ENCODE assay signal across 15 mouse cellular contexts in the genomic region with DNA sequence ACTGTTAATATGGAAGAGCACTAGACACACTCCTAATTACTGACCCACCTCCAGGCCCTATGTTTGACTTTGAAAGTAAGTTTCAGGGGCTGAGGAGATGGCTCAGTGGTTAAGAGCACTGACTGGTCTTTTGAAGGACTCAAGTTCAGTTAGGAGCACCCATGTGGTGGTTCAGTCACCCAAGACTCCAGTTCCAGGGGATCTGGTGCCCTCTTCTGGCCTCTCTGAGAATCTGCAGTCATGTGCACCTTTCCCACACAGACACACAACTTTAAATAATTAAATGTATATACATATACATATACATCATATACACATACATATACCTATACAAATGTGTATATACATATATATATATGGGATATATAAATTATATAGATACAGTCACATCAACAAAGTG.
DNase-seq lines count a peak whose midpoint lies in the region; ATAC-seq and TF ChIP-seq lines count a peak whose summit lies in the region.
"Had no signal": no experiment of that assay in that cellular context is flagged by ENCODE, and none has a peak within 500 bp of the region (broad histone marks: within the 10 kb centered on the region; RNA-seq: fewer than 3 reads in every experiment).

No protein-coding gene starts in this region.

- no peak for ATAC-seq in CD4-positive, CD25-positive, alpha-beta regulatory T cell, adult 4 months

- H3K79me2 ChIP-seq in MEL (ENCODE audit: control insufficient read depth, insufficient read depth, low read length, poor library complexity) = no peaks in the 10 kb centered on the region

- TF ChIP-seq RAD21 in MEL (IDR thresholded peaks at IDR 0.05; ENCODE audit: low read depth, low read length) = peak; percentile 33

- peak; percentile 64 for TF ChIP-seq CTCF in layer of hippocampus, adult 2 months (conservative IDR thresholded peaks at IDR 0.05)
- peak; percentile 30 to 45 (median 40); a peak in 5 of 6 replicates for TF ChIP-seq CTCF in MEL (IDR thresholded peaks at IDR 0.05 in 2 of 3, conservative IDR thresholded peaks at IDR 0.05 in 1 of 3; ENCODE audit: control insufficient read depth in 1 of 3, insufficient read depth in 1 of 3, low read depth in 2 of 3, low read length in 3 of 3, poor library complexity in 1 of 3, severe bottlenecking in 1 of 3)

- H3K9me3 ChIP-seq in MEL (replicated peaks; ENCODE audit: insufficient read depth, low read length) = no peaks in the 10 kb centered on the region
- H3K9me3 ChIP-seq: hindbrain, embryonic 15.5 days; kidney, embryonic 15.5 days; liver, embryonic 15.5 days; neural tube, embryonic 15.5 days had no signal

- H3K9ac ChIP-seq in MEL (ENCODE audit: control insufficient read depth, low read depth, low read length, poor library complexity, severe bottlenecking) = no peak overlapping the region
- H3K9ac ChIP-seq: hindbrain, embryonic 15.5 days; kidney, embryonic 15.5 days; liver, embryonic 15.5 days; neural tube, embryonic 15.5 days had no signal

- TF ChIP-seq EP300 in MEL (IDR thresholded peaks at IDR 0.05; ENCODE audit: low read depth in 1 of 2, low read length in 2 of 2) = no peak

- H3K27me3 ChIP-seq in MEL (ENCODE audit: control insufficient read depth in 1 of 2, insufficient read depth in 2 of 2, low read length in 2 of 2) = no peaks in the 10 kb centered on the region
- H3K27me3 ChIP-seq: hindbrain, embryonic 15.5 days; kidney, embryonic 15.5 days; liver, embryonic 15.5 days; neural tube, embryonic 15.5 days had no signal

- H3K27ac ChIP-seq in layer of hippocampus, adult 2 months = no peak overlapping the region
- no peak overlapping the region for H3K27ac ChIP-seq in MEL (ENCODE audit: control insufficient read depth, low read depth, low read length)
- H3K27ac ChIP-seq: hindbrain, embryonic 15.5 days; kidney, embryonic 15.5 days; liver, embryonic 15.5 days; neural tube, embryonic 15.5 days had no signal

- H3K4me1 ChIP-seq in MEL (ENCODE audit: control insufficient read depth in 1 of 2, insufficient read depth in 2 of 2, low read length in 2 of 2) = no peaks in the 10 kb centered on the region
- H3K4me1 ChIP-seq: liver, embryonic 15.5 days had no signal

- no peak for DNase-seq in layer of hippocampus, adult 2 months (ENCODE audit: low spot score in 2 of 2)
- DNase-seq in layer of hippocampus, adult 8-10 months (ENCODE audit: low spot score in 2 of 2) = no peak
- DNase-seq in thymus, postnatal 14 days = peak; percentile 17
- DNase-seq in thymus, postnatal 25 days = no peak
- DNase-seq in MEL (ENCODE audit: low read depth, low spot score) = peak; percentile 28
- DNase-seq in cerebellum, postnatal 4 days (ENCODE audit: low spot score in 2 of 2) = no peak
- DNase-seq: cerebellum, adult 18-20 months; embryo, embryonic 11 days; layer of hippocampus, adult 9-11 months; retina, postnatal 1 day had no signal

- no peak for TF ChIP-seq POLR2A in MEL (IDR thresholded peaks at IDR 0.05; ENCODE audit: control insufficient read depth in 1 of 2, insufficient read depth in 1 of 2, low read depth in 1 of 2, low read length in 2 of 2, poor library complexity in 1 of 2)

- H3K4me3 ChIP-seq in layer of hippocampus, adult 2 months = no peak overlapping the region
- no peak overlapping the region for H3K4me3 ChIP-seq in MEL (ENCODE audit: control insufficient read depth in 1 of 2, insufficient read depth in 1 of 2, low read depth in 2 of 2, low read length in 2 of 2)
- H3K4me3 ChIP-seq: hindbrain, embryonic 15.5 days; kidney, embryonic 15.5 days; liver, embryonic 15.5 days; neural tube, embryonic 15.5 days had no signal

- no peaks in the 10 kb centered on the region for H3K36me3 ChIP-seq in MEL (ENCODE audit: control insufficient read depth in 1 of 2, insufficient read depth in 2 of 2, low read length in 2 of 2)
- H3K36me3 ChIP-seq: hindbrain, embryonic 15.5 days; kidney, embryonic 15.5 days; liver, embryonic 15.5 days; neural tube, embryonic 15.5 days had no signal

TF ChIP-seq in MEL, 35 proteins besides CTCF, POLR2A, EP300 and RAD21:
- TF ChIP-seq SMC3 (IDR thresholded peaks at IDR 0.05; ENCODE audit: low read depth, low read length) (peak; percentile 29), BHLHE40 (IDR thresholded peaks at IDR 0.05; ENCODE audit: borderline replicate concordance, low read depth, low read length) (no peak)

Comparison
In these comparisons a context has a peak if more than half of its experiments do, and no peak if none do; other contexts are left out.
1. DNase-seq: peak in thymus, postnatal 14 days (single experiment) and MEL (single experiment); none in layer of hippocampus, adult 2 months (0 of 2), layer of hippocampus, adult 8-10 months (0 of 2), thymus, postnatal 25 days (single experiment) and cerebellum, postnatal 4 days (0 of 2).